Mouse (Mus musculus): ENCODE results near the gene Cpt1a. TPM values are rescaled to one million over a fixed set of nuclear protein-coding genes. Genes with fewer than 3 reads are reported as not detected.

Cpt1a gene
- polyA plus RNA-seq, 1 experiment from 2014 or later: 15.0 TPM

GRCm38 (mm10) chr19:3323201-3323621 lies 1.1 kb downstream of the Cpt1a start:
- peak; percentile 88 for ATAC-seq (replicated peaks; ENCODE audit: low FRiP score)
- Histone ChIP-seq H3K4me3 (ENCODE audit: low read depth, low read length) (peak overlapping the region; percentile 61), H3K27ac (ENCODE audit: low read depth, low read length) (peak overlapping the region; percentile 13), H3K4me1 (replicated peaks; ENCODE audit: control insufficient read depth, insufficient read depth, low read length) (peaks cover 17% of the 10 kb centered on the region), H3K4me2 (peak overlapping the region; percentile 84), H3K9me3 (ENCODE audit: control insufficient read depth, low read length) (no peaks in the 10 kb centered on the region), H3K9ac (ENCODE audit: low read depth, low read length) (peak overlapping the region; percentile 60), H3K27me3 (replicated peaks; ENCODE audit: control insufficient read depth, insufficient read depth, low read length) (no peaks in the 10 kb centered on the region), H3K36me3 (ENCODE audit: control insufficient read depth, insufficient read depth, low read length) (no peaks in the 10 kb centered on the region)
- DNase-seq (ENCODE audit: low spot score): peak; percentile 84
- under 1% methylated on average over 47 of the region's 47 CpGs for WGBS

- 0 out of 2 replicates have a peak, but pooled peaks have one; percentile 4 for ATAC-seq (replicated peaks; ENCODE audit: low FRiP score)
These were observed 1.7 kb downstream of the Cpt1a start for GRCm38 (mm10) chr19:3323753-3324270.

GRCm38 (mm10) chr19:3324271-3324811 lies 2.2 kb downstream of the Cpt1a start:
- DNase-seq (ENCODE audit: low spot score): peak; percentile 60
- Histone ChIP-seq H3K4me3 (ENCODE audit: low read depth, low read length) (peak overlapping the region; percentile 61), H3K9ac (ENCODE audit: low read depth, low read length) (peak overlapping the region; percentile 64), H3K4me2 (peak overlapping the region; percentile 84), H3K9me3 (ENCODE audit: control insufficient read depth, low read length) (no peaks in the 10 kb centered on the region), H3K27ac (ENCODE audit: low read depth, low read length) (peak overlapping the region; percentile 89), H3K27me3 (replicated peaks; ENCODE audit: control insufficient read depth, insufficient read depth, low read length) (no peaks in the 10 kb centered on the region), H3K4me1 (replicated peaks; ENCODE audit: control insufficient read depth, insufficient read depth, low read length) (peaks cover 25% of the 10 kb centered on the region), H3K36me3 (ENCODE audit: control insufficient read depth, insufficient read depth, low read length) (no peaks in the 10 kb centered on the region)
- ATAC-seq (replicated peaks; ENCODE audit: low FRiP score): no peak
- WGBS: 2% methylated on average over 17 of the region's 17 CpGs

More at GRCm38 (mm10) chr19:3323753-3324270, 1.7 kb downstream of the Cpt1a start:
- H3K9me3 ChIP-seq (ENCODE audit: control insufficient read depth, low read length): no peaks in the 10 kb centered on the region
- H3K36me3 ChIP-seq (ENCODE audit: control insufficient read depth, insufficient read depth, low read length): no peaks in the 10 kb centered on the region
- peak overlapping the region; percentile 61 for H3K4me3 ChIP-seq (ENCODE audit: low read depth, low read length)
- peaks cover 23% of the 10 kb centered on the region for H3K4me1 ChIP-seq (replicated peaks; ENCODE audit: control insufficient read depth, insufficient read depth, low read length)
- peak overlapping the region; percentile 13; the same call in 1 of the 2 replicates for H3K27ac ChIP-seq (ENCODE audit: low read depth, low read length)
- no peaks in the 10 kb centered on the region for H3K27me3 ChIP-seq (replicated peaks; ENCODE audit: control insufficient read depth, insufficient read depth, low read length)
- peak; percentile 69 for DNase-seq (ENCODE audit: low spot score)
- peak overlapping the region; percentile 84 for H3K4me2 ChIP-seq
- peak overlapping the region; percentile 60 for H3K9ac ChIP-seq (ENCODE audit: low read depth, low read length)
- under 1% methylated on average over 34 of the region's 34 CpGs for WGBS

- Histone ChIP-seq H3K27me3 (replicated peaks; ENCODE audit: control insufficient read depth, insufficient read depth, low read length) (no peaks in the 10 kb centered on the region), H3K9ac (ENCODE audit: low read depth, low read length) (peak overlapping the region; percentile 64), H3K27ac (ENCODE audit: low read depth, low read length) (peak overlapping the region; percentile 89), H3K4me1 (replicated peaks; ENCODE audit: control insufficient read depth, insufficient read depth, low read length) (peaks cover 25% of the 10 kb centered on the region), H3K9me3 (ENCODE audit: control insufficient read depth, low read length) (no peaks in the 10 kb centered on the region), H3K36me3 (ENCODE audit: control insufficient read depth, insufficient read depth, low read length) (no peaks in the 10 kb centered on the region), H3K4me2 (peak overlapping the region; percentile 84), H3K4me3 (ENCODE audit: low read depth, low read length) (peak overlapping the region; percentile 61)
- DNase-seq (ENCODE audit: low spot score): peak; percentile 90
- peak; percentile 60 for ATAC-seq (replicated peaks; ENCODE audit: low FRiP score)
- under 1% methylated on average over 59 of the region's 59 CpGs for WGBS
These were observed 3.0 kb downstream of the Cpt1a start for GRCm38 (mm10) chr19:3324931-3325711.

GRCm38 (mm10) chr19:3325771-3326478 lies 3.8 kb downstream of the Cpt1a start:
- peak overlapping the region; percentile 50 for H3K9ac ChIP-seq (ENCODE audit: low read depth, low read length)
- no peaks in the 10 kb centered on the region for H3K9me3 ChIP-seq (ENCODE audit: control insufficient read depth, low read length)
- H3K36me3 ChIP-seq (ENCODE audit: control insufficient read depth, insufficient read depth, low read length): no peaks in the 10 kb centered on the region
- ATAC-seq (replicated peaks; ENCODE audit: low FRiP score) (no peak), DNase-seq (ENCODE audit: low spot score) (no peak)
- peak overlapping the region; percentile 84 for H3K4me2 ChIP-seq
- H3K4me3 ChIP-seq (ENCODE audit: low read depth, low read length): peak overlapping the region; percentile 61
- H3K27ac ChIP-seq (ENCODE audit: low read depth, low read length): peak overlapping the region; percentile 89
- H3K4me1 ChIP-seq (replicated peaks; ENCODE audit: control insufficient read depth, insufficient read depth, low read length): peaks cover 25% of the 10 kb centered on the region
- 45% methylated on average over 15 of the region's 15 CpGs for WGBS
- no peaks in the 10 kb centered on the region for H3K27me3 ChIP-seq (replicated peaks; ENCODE audit: control insufficient read depth, insufficient read depth, low read length)

- peak overlapping the region; percentile 89 for H3K27ac ChIP-seq (ENCODE audit: low read depth, low read length)
- H3K4me1 ChIP-seq (replicated peaks; ENCODE audit: control insufficient read depth, insufficient read depth, low read length): peaks cover 25% of the 10 kb centered on the region
- H3K27me3 ChIP-seq (replicated peaks; ENCODE audit: control insufficient read depth, insufficient read depth, low read length): no peaks in the 10 kb centered on the region
- WGBS: 83% methylated on average over 12 of the region's 12 CpGs
- no peak overlapping the region for H3K9ac ChIP-seq (ENCODE audit: low read depth, low read length)
- no peaks in the 10 kb centered on the region for H3K9me3 ChIP-seq (ENCODE audit: control insufficient read depth, low read length)
- no peaks in the 10 kb centered on the region for H3K36me3 ChIP-seq (ENCODE audit: control insufficient read depth, insufficient read depth, low read length)
- ATAC-seq (replicated peaks; ENCODE audit: low FRiP score) (no peak), DNase-seq (ENCODE audit: low spot score) (no peak)
- peak overlapping the region; percentile 84 for H3K4me2 ChIP-seq
- no peak overlapping the region for H3K4me3 ChIP-seq (ENCODE audit: low read depth, low read length)
These were observed 4.4 kb downstream of the Cpt1a start for GRCm38 (mm10) chr19:3326479-3327047.

GRCm38 (mm10) chr19:3333247-3333646 lies 11.1 kb downstream of the Cpt1a start:
- Histone ChIP-seq H3K9ac (ENCODE audit: low read depth, low read length) (no peak overlapping the region), H3K4me3 (ENCODE audit: low read depth, low read length) (no peak overlapping the region), H3K9me3 (ENCODE audit: control insufficient read depth, low read length) (no peaks in the 10 kb centered on the region), H3K4me1 (replicated peaks; ENCODE audit: control insufficient read depth, insufficient read depth, low read length) (peaks cover 35% of the 10 kb centered on the region), H3K4me2 (peak overlapping the region; percentile 7; the same call in 1 of the 2 replicates), H3K36me3 (ENCODE audit: control insufficient read depth, insufficient read depth, low read length) (no peaks in the 10 kb centered on the region), H3K27ac (ENCODE audit: low read depth, low read length) (peak overlapping the region; percentile 92), H3K27me3 (replicated peaks; ENCODE audit: control insufficient read depth, insufficient read depth, low read length) (no peaks in the 10 kb centered on the region)
- no peak for DNase-seq (ENCODE audit: low spot score)
- no peak for ATAC-seq (replicated peaks; ENCODE audit: low FRiP score)
- WGBS: 65% methylated on average over 6 of the region's 6 CpGs

All from liver, embryonic 11.5 days (tissue).